Mouse (Mus musculus) stomach, embryonic 15.5 days (tissue): ENCODE results near the gene Cacng6. TPM values are rescaled to one million over a fixed set of nuclear protein-coding genes. Genes with fewer than 3 reads are reported as not detected.

Experiments
- ATAC-seq: fragments of 200-750 bp; cut with Nextera tagmentation; 2 replicates; pipeline ENCODE4 v1.8.0; 2017; ENCODE audit warnings: low read depth, moderate number of reproducible peaks, moderate TSS enrichment; ENCODE audit not compliant: insufficient read depth, low FRiP score
- H3K27ac ChIP-seq: fragments of 300-500 bp; sonication (generic); 2 replicates; pipeline ENCODE4 v1.5.1; 2015; ENCODE audit warnings: mild to moderate bottlenecking, inconsistent platforms
- H3K27me3 ChIP-seq: fragments of 300-500 bp; sonication (generic); replicated peaks from 2 replicates; pipeline ENCODE4 v1.6.1; 2015; ENCODE audit warnings: inconsistent platforms
- H3K36me3 ChIP-seq: fragments of 300-500 bp; sonication (generic); 2 replicates; pipeline ENCODE4 v1.6.1; 2015; ENCODE audit warnings: inconsistent platforms
- H3K4me1 ChIP-seq: fragments of 300-500 bp; sonication (generic); 2 replicates; pipeline ENCODE4 v1.6.1; 2015; ENCODE audit warnings: inconsistent platforms
- H3K4me2 ChIP-seq: fragments of 300-500 bp; sonication (generic); 2 replicates; pipeline ENCODE4 v1.6.1; 2015; ENCODE audit warnings: mild to moderate bottlenecking, inconsistent platforms
- H3K4me3 ChIP-seq: fragments of 300-500 bp; sonication (generic); replicated peaks from 2 replicates; pipeline ENCODE4 v1.5.1; 2015; ENCODE audit warnings: inconsistent platforms
- H3K9ac ChIP-seq: fragments of 300-500 bp; sonication (generic); 2 replicates; pipeline ENCODE4 v1.6.1; 2015; ENCODE audit warnings: inconsistent platforms
- H3K9me3 ChIP-seq: fragments of 300-500 bp; sonication (generic); 2 replicates; pipeline ENCODE4 v1.6.1; 2016; ENCODE audit warnings: inconsistent platforms
- WGBS: fragments of 180-500 bp; shearing (Covaris S2); methylation state at CpG from one replicate; pipeline ENCODE4 v1.1.7; 2015; 5-methylcytosine and 5-hydroxymethylcytosine counted together
- microRNA-seq: library from miRNA; unstranded; fragments of <30 nt; microRNA quantifications from one replicate; pipeline ENCODE4, GENCODE M21; 2016
- polyA plus RNA-seq: library from polyadenylated mRNA; unstranded; fragments of >200 nt; fragmentation: Nextera tagmentation; extraction: Ambion mirVana; gene quantifications from 2 replicates; pipeline ENCODE4 v1.2.1, GENCODE M21; 2015

Cacng6 gene
- polyA plus RNA-seq, 1 experiment from 2014 or later = 0.36 TPM

- no peak for ATAC-seq
- H3K4me3 ChIP-seq = no peak overlapping the region
- H3K9me3 ChIP-seq = no peaks in the 10 kb centered on the region
- no peak overlapping the region for H3K27ac ChIP-seq
- H3K36me3 ChIP-seq = no peaks in the 10 kb centered on the region
- peak overlapping the region; percentile 38 for H3K4me2 ChIP-seq
- H3K9ac ChIP-seq = no peak overlapping the region
- WGBS = 9% methylated on average over 19 of the region's 19 CpGs
- no peaks in the 10 kb centered on the region for H3K4me1 ChIP-seq
- no peaks in the 10 kb centered on the region for H3K27me3 ChIP-seq
Observed at GRCm38 (mm10) chr7:3474291-3475080, 50.5 kb downstream of the Cacng6 start.

GRCm38 (mm10) chr7:3476728-3477127 lies 52.7 kb downstream of the Cacng6 start:
- H3K36me3 ChIP-seq = no peaks in the 10 kb centered on the region
- no peak overlapping the region for H3K4me2 ChIP-seq
- H3K4me1 ChIP-seq = no peaks in the 10 kb centered on the region
- H3K9ac ChIP-seq = no peak overlapping the region
- 59% methylated on average over 5 of the region's 5 CpGs for WGBS
- H3K27me3 ChIP-seq = no peaks in the 10 kb centered on the region
- H3K4me3 ChIP-seq = no peak overlapping the region
- ATAC-seq = no peak
- no peak overlapping the region for H3K27ac ChIP-seq
- H3K9me3 ChIP-seq = no peaks in the 10 kb centered on the region

DNA sequence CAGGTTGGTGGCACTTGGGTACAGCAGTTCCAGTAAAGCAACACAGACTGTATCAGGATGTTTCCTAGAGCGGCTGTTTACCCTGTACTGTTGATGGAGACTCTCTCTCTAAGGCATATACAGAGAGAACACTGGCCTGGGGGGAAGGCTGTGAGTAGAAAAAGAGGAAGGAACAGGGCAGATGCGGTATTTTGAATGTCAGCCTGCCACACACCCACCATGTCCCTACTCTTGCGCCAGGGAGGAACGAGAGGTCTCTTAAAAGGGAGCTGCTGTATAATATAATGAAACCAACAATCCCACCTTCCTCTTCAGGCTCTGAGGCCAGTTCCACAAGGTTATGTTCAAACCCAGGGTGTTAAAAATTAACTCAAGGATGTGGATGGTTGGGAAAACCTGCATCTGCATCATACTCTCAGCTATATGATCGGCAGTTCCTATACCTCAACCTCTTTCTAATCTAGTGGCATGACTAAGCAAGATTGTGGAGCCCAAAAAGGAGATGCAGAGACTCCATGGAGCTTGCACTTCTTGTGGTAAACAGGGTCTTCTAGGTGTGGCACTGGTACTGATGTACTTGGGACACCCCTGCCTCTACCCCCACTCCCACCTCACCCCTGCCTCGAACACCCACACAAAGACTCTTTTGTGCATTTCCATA lies 58.1 kb downstream of the Cacng6 start:
- H3K27ac ChIP-seq = no peak overlapping the region
- no peak overlapping the region for H3K9ac ChIP-seq
- no peaks in the 10 kb centered on the region for H3K4me1 ChIP-seq
- no peaks in the 10 kb centered on the region for H3K36me3 ChIP-seq
- H3K27me3 ChIP-seq = no peaks in the 10 kb centered on the region
- H3K4me3 ChIP-seq = no peak overlapping the region
- no peak for ATAC-seq
- no peaks in the 10 kb centered on the region for H3K9me3 ChIP-seq
- H3K4me2 ChIP-seq = no peak overlapping the region
- 80% methylated on average over 6 of the region's 6 CpGs for WGBS

Small RNA genes lying within 50 kb of the gene (microRNA-seq; reads per million reads assigned to microRNA genes)
- gene Gm23450 = 5.4 reads per million, percentile 19 among the genes with 10 or more reads in this experiment

Other genes with a start within 250 kb of the Cacng6 start
- gene Nlrp12, start 174.5 kb upstream of the Cacng6 start, polyA plus RNA-seq = 0.08 TPM in 1 of 2 replicates, not detected in the other
- 140 and 141 TPM in 2 replicates for gene Myadm, start 135.1 kb upstream of the Cacng6 start, polyA plus RNA-seq
- gene Prkcg, start 135.0 kb upstream of the Cacng6 start, polyA plus RNA-seq = 0.40 and 0.49 TPM in 2 replicates
- 2.5 and 2.6 TPM in 2 replicates for gene Cacng7, start 91.2 kb upstream of the Cacng6 start, polyA plus RNA-seq
- gene Cacng8, start 33.5 kb upstream of the Cacng6 start, polyA plus RNA-seq = 1.5 and 1.9 TPM in 2 replicates
- gene Tarm1, start 78.4 kb downstream of the Cacng6 start, polyA plus RNA-seq = 0.41 and 0.48 TPM in 2 replicates
- 0.06 and 0.26 TPM in 2 replicates for gene Oscar, start 192.0 kb downstream of the Cacng6 start, polyA plus RNA-seq
- 456 and 472 TPM in 2 replicates for gene Ndufa3, start 193.2 kb downstream of the Cacng6 start, polyA plus RNA-seq
- 23.7 and 25.2 TPM in 2 replicates for gene Tfpt, start 205.7 kb downstream of the Cacng6 start, polyA plus RNA-seq
- gene Prpf31, start 205.8 kb downstream of the Cacng6 start, polyA plus RNA-seq = 82.5 and 90.0 TPM in 2 replicates
- 44.6 and 46.4 TPM in 2 replicates for gene Cnot3, start 221.1 kb downstream of the Cacng6 start, polyA plus RNA-seq
- 17.7 and 18.3 TPM in 2 replicates for gene Leng1, start 241.6 kb downstream of the Cacng6 start, polyA plus RNA-seq